Mouse (Mus musculus) lung, postnatal 0 days (tissue): Measurements from ENCODE around the gene Tenm3. TPM values are rescaled to one million over a fixed set of nuclear protein-coding genes. Genes with fewer than 3 reads are reported as not detected.
A peak's percentile ranks its signal among the peaks of the same experiment; 100 is the strongest.

ENCODE experiments used
- ATAC-seq: fragments of 200-750 bp; cut with Nextera tagmentation; 2 replicates; pipeline ENCODE4 v1.8.0; 2017; ENCODE audit warnings: moderate library complexity
- DNase-seq: peaks from one replicate; pipeline ENCODE4 v3.0.0-alpha.2; 2016; ENCODE audit warnings: low spot score
- H3K27ac ChIP-seq: fragments of 300-500 bp; sonication (generic); 2 replicates; pipeline ENCODE4 v1.5.1; 2014; ENCODE audit warnings: antibody characterized with exemption, mild to moderate bottlenecking, low read length, mixed read lengths
- H3K27me3 ChIP-seq: fragments of 300-500 bp; sonication (generic); replicated peaks from 2 replicates; pipeline ENCODE4 v1.6.1; 2014; ENCODE audit warnings: low read length, mixed read lengths; ENCODE audit not compliant: insufficient read depth
- H3K36me3 ChIP-seq: fragments of 300-500 bp; sonication (generic); 2 replicates; pipeline ENCODE4 v1.6.1; 2014; ENCODE audit warnings: low read length, mixed read lengths; ENCODE audit not compliant: insufficient read depth
- H3K4me1 ChIP-seq: fragments of 300-500 bp; sonication (generic); 2 replicates; pipeline ENCODE4 v1.6.1; 2014; ENCODE audit warnings: antibody characterized with exemption, low read depth, low read length, mixed read lengths; ENCODE audit not compliant: insufficient read depth
- H3K4me2 ChIP-seq: fragments of 300-500 bp; sonication (generic); replicated peaks from 2 replicates; pipeline ENCODE4 v1.6.1; 2014; ENCODE audit warnings: low read depth, mild to moderate bottlenecking, low read length, moderate library complexity, mixed read lengths
- H3K4me3 ChIP-seq: fragments of 300-500 bp; sonication (generic); 2 replicates; pipeline ENCODE4 v1.5.1; 2014; ENCODE audit warnings: low read depth, low read length
- H3K9ac ChIP-seq: fragments of 300-500 bp; sonication (generic); replicated peaks from 2 replicates; pipeline ENCODE4 v1.6.1; 2014; ENCODE audit warnings: low read depth, mild to moderate bottlenecking
- H3K9me3 ChIP-seq: fragments of 300-500 bp; sonication (generic); 2 replicates; pipeline ENCODE4 v1.6.1; 2016; ENCODE audit warnings: low read length, mixed read lengths
- CTCF ChIP-seq: IDR thresholded peaks from 2 replicates; pipeline ENCODE4 v1.5.1; 2016; ENCODE audit warnings: antibody characterized with exemption, mild to moderate bottlenecking
- EP300 ChIP-seq: IDR thresholded peaks from 2 replicates; pipeline ENCODE4 v1.6.1; 2016; ENCODE audit warnings: antibody characterized with exemption, mild to moderate bottlenecking, control low read depth
- WGBS: fragments of 180-500 bp; shearing (Covaris S2); extraction: QIAGEN DNeasy Blood & Tissue Kit; methylation state at CpG from one replicate; pipeline ENCODE4 v1.1.7; 2014; 5-methylcytosine and 5-hydroxymethylcytosine counted together
- polyA plus RNA-seq: library from polyadenylated mRNA; unstranded; fragments of >200 nt; fragmentation: Nextera tagmentation; extraction: Ambion mirVana; gene quantifications from 2 replicates; pipeline ENCODE4 v1.2.1, GENCODE M21; 2015

The Tenm3 gene
- polyA plus RNA-seq, 1 experiment from 2014 or later: 0.78 TPM

DNA sequence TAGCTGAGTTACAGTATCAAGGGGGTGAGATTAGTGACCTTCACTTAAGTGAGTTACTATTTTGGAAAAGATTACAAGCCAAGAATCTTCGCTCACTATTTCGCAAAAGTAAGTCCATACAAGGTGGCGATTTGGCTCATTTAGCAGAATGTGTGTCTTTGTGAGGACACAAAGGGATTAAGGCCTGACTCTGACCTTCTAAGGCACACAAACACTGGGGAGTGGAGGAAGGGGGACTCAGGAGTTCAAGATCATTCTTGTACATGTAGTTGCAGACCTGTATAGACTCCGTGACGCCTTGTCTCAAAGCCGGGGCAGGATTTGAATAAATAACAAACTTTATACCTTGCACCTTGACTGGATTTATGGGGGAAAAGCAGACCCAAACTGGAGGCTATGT lies 115.7 kb downstream of the Tenm3 start:
- Histone ChIP-seq H3K36me3 (no peaks in the 10 kb centered on the region), H3K4me2 (no peak overlapping the region), H3K4me1 (no peaks in the 10 kb centered on the region), H3K9me3 (no peaks in the 10 kb centered on the region), H3K27ac (no peak overlapping the region), H3K27me3 (no peaks in the 10 kb centered on the region), H3K9ac (no peak overlapping the region), H3K4me3 (no peak overlapping the region)
- DNase-seq (no peak), ATAC-seq (no peak)
- 95% methylated on average over 6 of the region's 6 CpGs for WGBS
- TF ChIP-seq CTCF (no peak), EP300 (no peak)

GRCm38 (mm10) chr8:48722744-48723143 lies 121.0 kb downstream of the Tenm3 start:
- Histone ChIP-seq H3K27me3 (no peaks in the 10 kb centered on the region), H3K4me3 (no peak overlapping the region), H3K36me3 (no peaks in the 10 kb centered on the region), H3K4me1 (no peaks in the 10 kb centered on the region), H3K9me3 (no peaks in the 10 kb centered on the region), H3K27ac (no peak overlapping the region), H3K4me2 (no peak overlapping the region), H3K9ac (no peak overlapping the region)
- 36% methylated on average over 14 of the region's 14 CpGs for WGBS
- ATAC-seq: no peak
- TF ChIP-seq CTCF: no peak
- TF ChIP-seq EP300: no peak
- DNase-seq: no peak

DNA sequence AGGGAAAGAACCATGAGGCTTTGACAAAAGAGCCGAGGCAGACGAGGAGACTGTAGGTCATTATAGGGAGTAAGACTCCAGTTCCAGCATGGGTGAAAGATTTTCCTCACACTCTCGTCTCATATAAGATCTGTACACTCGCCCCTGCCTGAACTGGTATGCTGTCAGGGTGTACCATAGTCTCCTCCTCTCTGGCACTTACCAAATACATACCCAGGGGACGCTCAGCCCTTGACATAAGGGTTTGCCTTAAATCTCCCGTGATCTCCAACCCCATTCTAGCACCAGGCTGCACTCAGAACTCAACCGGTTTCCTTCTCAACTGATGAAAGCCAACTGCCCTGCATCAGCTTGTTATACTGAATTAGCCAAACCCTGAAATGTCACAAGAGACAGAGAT lies 121.4 kb downstream of the Tenm3 start:
- H3K9me3 ChIP-seq: no peaks in the 10 kb centered on the region
- no peak for DNase-seq

GRCm38 (mm10) chr8:48721376-48721775 lies 122.4 kb downstream of the Tenm3 start:
- ATAC-seq (no peak), DNase-seq (no peak)
- Histone ChIP-seq H3K4me1 (no peaks in the 10 kb centered on the region), H3K27me3 (no peaks in the 10 kb centered on the region), H3K9ac (no peak overlapping the region), H3K27ac (no peak overlapping the region), H3K9me3 (no peaks in the 10 kb centered on the region), H3K36me3 (no peaks in the 10 kb centered on the region), H3K4me3 (no peak overlapping the region), H3K4me2 (no peak overlapping the region)
- TF ChIP-seq EP300 (no peak), CTCF (no peak)
- 94% methylated on average over 12 of the region's 12 CpGs for WGBS

More for the DNA sequence above, 121.4 kb downstream of the Tenm3 start:
- Histone ChIP-seq H3K36me3 (no peaks in the 10 kb centered on the region), H3K4me3 (no peak overlapping the region), H3K27ac (no peak overlapping the region), H3K4me1 (no peaks in the 10 kb centered on the region), H3K27me3 (no peaks in the 10 kb centered on the region), H3K4me2 (no peak overlapping the region), H3K9ac (no peak overlapping the region)
- 78% methylated on average over 7 of the region's 7 CpGs for WGBS
- TF ChIP-seq EP300 (no peak), CTCF (no peak)
- ATAC-seq: no peak

DNA sequence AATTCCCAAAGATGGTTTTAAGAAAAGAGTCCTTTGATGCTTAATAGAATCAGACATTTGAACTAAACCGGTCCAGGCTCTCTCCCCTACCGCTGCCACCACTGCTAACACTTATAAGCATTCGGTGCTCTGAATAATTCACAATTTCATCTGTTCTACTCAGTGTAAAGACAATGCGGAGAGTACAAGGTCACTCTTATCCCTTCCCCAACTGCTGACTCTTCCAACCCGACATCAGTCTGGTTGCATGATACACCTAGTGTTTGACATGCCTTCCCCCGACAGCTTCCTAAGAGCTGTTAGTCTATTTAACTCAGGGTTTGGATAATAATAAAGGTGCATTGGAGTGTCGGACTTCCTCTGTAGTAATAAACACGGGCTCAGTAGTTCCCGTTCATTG lies 128.1 kb downstream of the Tenm3 start:
- Histone ChIP-seq H3K9me3 (no peaks in the 10 kb centered on the region), H3K27ac (no peak overlapping the region), H3K4me2 (no peak overlapping the region), H3K36me3 (no peaks in the 10 kb centered on the region), H3K4me1 (no peaks in the 10 kb centered on the region), H3K4me3 (no peak overlapping the region), H3K9ac (no peak overlapping the region), H3K27me3 (no peaks in the 10 kb centered on the region)
- TF ChIP-seq EP300 (no peak), CTCF (no peak)
- no peak for ATAC-seq
- 62% methylated on average over 9 of the region's 9 CpGs for WGBS
- DNase-seq: no peak

- Histone ChIP-seq H3K36me3 (no peaks in the 10 kb centered on the region), H3K4me2 (no peak overlapping the region), H3K9ac (no peak overlapping the region), H3K27ac (no peak overlapping the region), H3K4me3 (no peak overlapping the region), H3K27me3 (no peaks in the 10 kb centered on the region), H3K4me1 (no peaks in the 10 kb centered on the region), H3K9me3 (no peaks in the 10 kb centered on the region)
- no peak for TF ChIP-seq EP300
- no peak for TF ChIP-seq CTCF
- ATAC-seq (no peak), DNase-seq (no peak)
- 86% methylated on average over 6 of the region's 6 CpGs for WGBS
These were observed 137.1 kb downstream of the Tenm3 start for GRCm38 (mm10) chr8:48706666-48707065.

DNA sequence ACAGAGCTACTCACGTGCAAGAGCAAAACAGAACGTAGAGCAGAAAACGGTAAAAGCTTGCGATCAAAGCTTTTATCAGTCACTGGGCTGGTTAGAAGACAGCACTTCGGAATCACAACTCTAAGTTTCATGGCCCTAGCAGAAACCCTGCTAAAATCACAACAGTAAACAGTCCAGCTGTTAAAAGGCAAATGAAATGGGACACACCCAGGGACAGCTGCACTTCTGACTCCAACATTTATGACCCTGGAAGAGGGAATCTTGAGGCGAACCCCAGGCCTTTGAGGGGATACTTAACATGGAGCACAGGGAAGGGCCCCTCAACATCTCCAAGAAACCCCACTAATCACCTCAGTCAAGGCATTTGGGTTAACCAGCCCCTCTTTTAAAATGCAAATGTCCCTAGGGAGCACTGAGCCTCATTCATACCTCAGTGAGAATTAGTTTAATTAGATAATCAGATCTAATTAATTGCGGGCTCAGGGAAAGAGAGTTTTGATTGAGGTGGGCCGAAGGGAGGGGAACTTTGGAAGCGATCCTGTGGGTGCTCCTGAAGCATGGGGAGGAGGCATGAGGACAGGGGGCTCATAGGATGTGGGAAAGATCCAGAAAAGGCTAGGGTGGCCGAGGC lies 138.8 kb downstream of the Tenm3 start:
- DNase-seq (no peak), ATAC-seq (peak; percentile 12; the same call in 1 of the 2 replicates)
- TF ChIP-seq EP300: no peak
- TF ChIP-seq CTCF: no peak
- Histone ChIP-seq H3K9me3 (no peaks in the 10 kb centered on the region), H3K27ac (no peak overlapping the region), H3K4me2 (no peak overlapping the region), H3K4me3 (no peak overlapping the region), H3K4me1 (no peaks in the 10 kb centered on the region), H3K9ac (no peak overlapping the region), H3K27me3 (no peaks in the 10 kb centered on the region), H3K36me3 (no peaks in the 10 kb centered on the region)
- WGBS: 78% methylated on average over 10 of the region's 10 CpGs
